Mouse (Mus musculus) erythroblast, embryonic 14.5 days (primary cell): ENCODE results near the gene 1810037I17Rik.

Experiments
- GATA1 ChIP-seq: IDR thresholded peaks from 2 replicates; pipeline ENCODE4 v1.6.1; 2012; ENCODE audit warnings: low read length, inconsistent platforms, mixed read lengths
- TAL1 ChIP-seq: IDR thresholded peaks from 3 replicates; pipeline ENCODE4 v1.6.1; 2012; ENCODE audit warnings: low read length, inconsistent platforms, mixed read lengths

- TF ChIP-seq GATA1 (no peak), TAL1 (no peak)
These were observed 8.5 kb upstream of the 1810037I17Rik start for GRCm38 (mm10) chr3:122915493-122915892.
